Mouse (Mus musculus): Measurements from ENCODE around the gene Sox5. TPM values are rescaled to one million over a fixed set of nuclear protein-coding genes. Genes with fewer than 3 reads are reported as not detected.

Gene Sox5
- polyA plus RNA-seq, 1 experiment from 2014 or later, result 54.7 TPM

- Histone ChIP-seq H3K9ac (ENCODE audit: low read length) (no peak overlapping the region), H3K27me3 (ENCODE audit: control insufficient read depth, insufficient read depth, low read length) (no peaks in the 10 kb centered on the region), H3K4me1 (ENCODE audit: control insufficient read depth, insufficient read depth, low read length) (no peaks in the 10 kb centered on the region; the same call in 1 of the 2 replicates), H3K4me3 (ENCODE audit: low read depth, low read length) (no peak overlapping the region), H3K36me3 (ENCODE audit: control insufficient read depth, insufficient read depth, low read length) (no peaks in the 10 kb centered on the region), H3K27ac (replicated peaks; ENCODE audit: low read depth, low read length) (no peak overlapping the region), H3K4me2 (ENCODE audit: low read depth, severe bottlenecking) (no peak overlapping the region), H3K9me3 (ENCODE audit: control insufficient read depth, low read length) (no peaks in the 10 kb centered on the region)
- no peak for DNase-seq (ENCODE audit: low spot score)
- WGBS, result 55% methylated on average over 5 of the region's 5 CpGs
- no peak for ATAC-seq (ENCODE audit: insufficient number of reproducible peaks, low FRiP score, low TSS enrichment, low read depth)
Measured at GRCm38 (mm10) chr6:144584854-144585253, 196.9 kb downstream of the Sox5 start.

DNA sequence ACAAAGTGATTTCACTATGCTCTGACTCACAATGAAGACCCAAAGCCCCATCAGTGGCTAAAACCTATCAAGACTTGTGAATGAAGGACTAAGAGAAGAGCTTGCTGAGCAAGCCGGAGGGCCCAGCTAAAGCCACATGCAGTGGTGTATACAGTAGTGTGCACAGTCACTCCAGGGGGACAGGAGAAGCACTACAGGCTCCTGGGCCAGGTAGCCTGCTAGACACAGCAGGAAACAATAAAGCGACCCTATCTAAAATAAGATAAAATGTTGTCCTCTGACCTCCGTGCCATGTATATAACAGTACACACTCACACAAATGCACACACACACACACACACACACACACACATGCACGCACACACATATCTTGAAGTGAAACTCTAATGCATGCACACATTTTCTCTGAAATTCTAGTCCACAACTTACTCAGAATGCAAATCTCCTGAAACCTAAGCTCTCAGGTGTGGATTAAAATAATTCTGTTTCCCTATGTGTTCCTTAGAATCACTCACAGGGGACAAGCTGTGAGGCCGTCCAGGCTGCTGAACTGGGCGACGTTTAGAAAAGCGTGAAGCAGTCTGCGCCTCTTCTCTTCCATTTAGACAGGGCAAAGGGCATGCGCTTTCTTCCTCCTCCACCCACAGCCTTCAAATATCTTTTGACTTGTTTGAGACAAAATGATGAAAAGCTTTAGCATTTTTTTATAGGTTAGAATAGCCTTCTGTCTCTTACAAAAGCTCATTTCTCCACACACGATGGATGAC is 197.5 kb downstream of the Sox5 start:
- no peaks in the 10 kb centered on the region for H3K27me3 ChIP-seq (ENCODE audit: control insufficient read depth, insufficient read depth, low read length)
- no peaks in the 10 kb centered on the region for H3K9me3 ChIP-seq (ENCODE audit: control insufficient read depth, low read length)
- H3K9ac ChIP-seq (ENCODE audit: low read length), result no peak overlapping the region
- no peak overlapping the region for H3K27ac ChIP-seq (replicated peaks; ENCODE audit: low read depth, low read length)
- no peak overlapping the region for H3K4me3 ChIP-seq (ENCODE audit: low read depth, low read length)
- no peak overlapping the region for H3K4me2 ChIP-seq (ENCODE audit: low read depth, severe bottlenecking)
- DNase-seq (ENCODE audit: low spot score) (no peak), ATAC-seq (ENCODE audit: insufficient number of reproducible peaks, low FRiP score, low TSS enrichment, low read depth) (no peak)
- peaks cover 5% of the 10 kb centered on the region; the same call in 1 of the 2 replicates for H3K4me1 ChIP-seq (ENCODE audit: control insufficient read depth, insufficient read depth, low read length)
- WGBS, result 81% methylated on average over 11 of the region's 11 CpGs
- no peaks in the 10 kb centered on the region for H3K36me3 ChIP-seq (ENCODE audit: control insufficient read depth, insufficient read depth, low read length)

- WGBS, result 29% methylated on average over 12 of the region's 12 CpGs
- no peak overlapping the region for H3K4me3 ChIP-seq (ENCODE audit: low read depth, low read length)
- DNase-seq (ENCODE audit: low spot score) (peak; percentile 33), ATAC-seq (ENCODE audit: insufficient number of reproducible peaks, low FRiP score, low TSS enrichment, low read depth) (no peak)
- peaks cover 8% of the 10 kb centered on the region; the same call in 1 of the 2 replicates for H3K4me1 ChIP-seq (ENCODE audit: control insufficient read depth, insufficient read depth, low read length)
- H3K9ac ChIP-seq (ENCODE audit: low read length), result no peak overlapping the region
- H3K9me3 ChIP-seq (ENCODE audit: control insufficient read depth, low read length), result no peaks in the 10 kb centered on the region
- H3K36me3 ChIP-seq (ENCODE audit: control insufficient read depth, insufficient read depth, low read length), result no peaks in the 10 kb centered on the region
- H3K4me2 ChIP-seq (ENCODE audit: low read depth, severe bottlenecking), result no peak overlapping the region
- no peaks in the 10 kb centered on the region for H3K27me3 ChIP-seq (ENCODE audit: control insufficient read depth, insufficient read depth, low read length)
- H3K27ac ChIP-seq (replicated peaks; ENCODE audit: low read depth, low read length), result 0 out of 2 replicates have a peak overlapping the region, but pooled peaks have one; percentile 21
Measured at GRCm38 (mm10) chr6:144579301-144579700, 202.5 kb downstream of the Sox5 start.

DNA sequence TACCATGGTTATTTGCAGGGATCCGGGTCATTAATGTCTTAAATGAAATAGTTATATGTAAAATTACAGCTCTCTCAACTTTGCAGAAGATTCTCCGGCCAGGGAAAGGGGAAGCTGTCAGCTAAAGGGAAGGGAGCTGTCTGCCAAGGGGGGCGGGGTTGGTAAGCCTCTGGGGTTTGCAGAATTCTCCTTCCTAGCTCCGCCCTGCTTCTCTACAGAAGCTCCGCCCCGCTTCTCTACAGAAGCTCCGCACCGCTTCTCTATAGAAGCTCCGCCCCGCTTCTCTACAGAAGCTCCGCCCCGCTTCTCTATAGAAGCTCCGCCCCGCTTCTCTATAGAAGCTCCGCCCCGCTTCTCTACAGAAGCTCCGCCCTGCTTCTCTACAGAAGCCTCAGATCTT is 210.9 kb downstream of the Sox5 start:
- H3K4me3 ChIP-seq (ENCODE audit: low read depth, low read length), result no peak overlapping the region
- DNase-seq (ENCODE audit: low spot score) (no peak), ATAC-seq (ENCODE audit: insufficient number of reproducible peaks, low FRiP score, low TSS enrichment, low read depth) (no peak)
- H3K27me3 ChIP-seq (ENCODE audit: control insufficient read depth, insufficient read depth, low read length), result no peaks in the 10 kb centered on the region
- H3K9me3 ChIP-seq (ENCODE audit: control insufficient read depth, low read length), result no peaks in the 10 kb centered on the region
- no peaks in the 10 kb centered on the region for H3K36me3 ChIP-seq (ENCODE audit: control insufficient read depth, insufficient read depth, low read length)
- 64% methylated on average over 17 of the region's 17 CpGs for WGBS
- no peak overlapping the region for H3K4me2 ChIP-seq (ENCODE audit: low read depth, severe bottlenecking)
- H3K27ac ChIP-seq (replicated peaks; ENCODE audit: low read depth, low read length), result no peak overlapping the region
- no peak overlapping the region for H3K9ac ChIP-seq (ENCODE audit: low read length)
- H3K4me1 ChIP-seq (ENCODE audit: control insufficient read depth, insufficient read depth, low read length), result no peaks in the 10 kb centered on the region

GRCm38 (mm10) chr6:144565827-144566226 is 215.9 kb downstream of the Sox5 start:
- Histone ChIP-seq H3K4me2 (ENCODE audit: low read depth, severe bottlenecking) (no peak overlapping the region), H3K4me3 (ENCODE audit: low read depth, low read length) (no peak overlapping the region), H3K9me3 (ENCODE audit: control insufficient read depth, low read length) (no peaks in the 10 kb centered on the region), H3K27me3 (ENCODE audit: control insufficient read depth, insufficient read depth, low read length) (no peaks in the 10 kb centered on the region), H3K27ac (replicated peaks; ENCODE audit: low read depth, low read length) (no peak overlapping the region), H3K36me3 (ENCODE audit: control insufficient read depth, insufficient read depth, low read length) (no peaks in the 10 kb centered on the region), H3K4me1 (ENCODE audit: control insufficient read depth, insufficient read depth, low read length) (no peaks in the 10 kb centered on the region), H3K9ac (ENCODE audit: low read length) (no peak overlapping the region)
- DNase-seq (ENCODE audit: low spot score) (no peak), ATAC-seq (ENCODE audit: insufficient number of reproducible peaks, low FRiP score, low TSS enrichment, low read depth) (no peak)
- WGBS, result 78% methylated on average over 1 of the region's 1 CpGs

DNA sequence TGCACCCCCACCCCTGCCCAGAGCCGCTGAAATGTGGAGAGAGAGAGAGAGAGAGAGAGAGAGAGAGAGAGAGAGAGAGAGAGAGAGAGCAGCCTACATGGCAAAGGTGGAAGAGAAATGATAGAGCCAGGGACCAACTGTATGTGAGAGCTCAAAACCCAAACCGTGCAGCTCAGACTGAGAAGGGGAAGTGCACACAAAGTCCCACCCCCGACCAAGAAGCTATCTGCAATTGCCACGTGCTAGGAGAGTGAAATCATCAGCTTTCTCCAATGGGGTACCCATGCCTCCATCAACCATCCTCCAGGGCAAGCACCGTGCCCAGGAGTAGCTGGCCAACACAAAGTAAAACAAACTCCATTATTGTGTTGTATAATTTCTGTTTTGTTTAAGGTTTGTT is 220.1 kb downstream of the Sox5 start:
- DNase-seq (ENCODE audit: low spot score) (no peak), ATAC-seq (ENCODE audit: insufficient number of reproducible peaks, low FRiP score, low TSS enrichment, low read depth) (no peak)
- 74% methylated on average over 5 of the region's 5 CpGs for WGBS
- Histone ChIP-seq H3K36me3 (ENCODE audit: control insufficient read depth, insufficient read depth, low read length) (no peaks in the 10 kb centered on the region), H3K9ac (ENCODE audit: low read length) (no peak overlapping the region), H3K27ac (replicated peaks; ENCODE audit: low read depth, low read length) (no peak overlapping the region), H3K4me3 (ENCODE audit: low read depth, low read length) (no peak overlapping the region), H3K9me3 (ENCODE audit: control insufficient read depth, low read length) (no peaks in the 10 kb centered on the region), H3K4me1 (ENCODE audit: control insufficient read depth, insufficient read depth, low read length) (no peaks in the 10 kb centered on the region), H3K4me2 (ENCODE audit: low read depth, severe bottlenecking) (no peak overlapping the region), H3K27me3 (ENCODE audit: control insufficient read depth, insufficient read depth, low read length) (no peaks in the 10 kb centered on the region)

- H3K4me2 ChIP-seq (ENCODE audit: low read depth, severe bottlenecking), result no peak overlapping the region
- 93% methylated on average over 3 of the region's 3 CpGs for WGBS
- no peak for ATAC-seq (ENCODE audit: insufficient number of reproducible peaks, low FRiP score, low TSS enrichment, low read depth)
- no peak for DNase-seq (ENCODE audit: low spot score)
- H3K4me1 ChIP-seq (ENCODE audit: control insufficient read depth, insufficient read depth, low read length), result no peaks in the 10 kb centered on the region
- H3K9ac ChIP-seq (ENCODE audit: low read length), result no peak overlapping the region
- no peaks in the 10 kb centered on the region for H3K9me3 ChIP-seq (ENCODE audit: control insufficient read depth, low read length)
- no peak overlapping the region for H3K4me3 ChIP-seq (ENCODE audit: low read depth, low read length)
- H3K27me3 ChIP-seq (ENCODE audit: control insufficient read depth, insufficient read depth, low read length), result no peaks in the 10 kb centered on the region
- H3K27ac ChIP-seq (replicated peaks; ENCODE audit: low read depth, low read length), result no peak overlapping the region
- H3K36me3 ChIP-seq (ENCODE audit: control insufficient read depth, insufficient read depth, low read length), result no peaks in the 10 kb centered on the region
Measured at GRCm38 (mm10) chr6:144560211-144560610, 221.6 kb downstream of the Sox5 start.

GRCm38 (mm10) chr6:144553476-144553875 is 228.3 kb downstream of the Sox5 start:
- Histone ChIP-seq H3K27me3 (ENCODE audit: control insufficient read depth, insufficient read depth, low read length) (no peaks in the 10 kb centered on the region), H3K4me1 (ENCODE audit: control insufficient read depth, insufficient read depth, low read length) (no peaks in the 10 kb centered on the region), H3K4me2 (ENCODE audit: low read depth, severe bottlenecking) (no peak overlapping the region), H3K36me3 (ENCODE audit: control insufficient read depth, insufficient read depth, low read length) (no peaks in the 10 kb centered on the region), H3K4me3 (ENCODE audit: low read depth, low read length) (no peak overlapping the region), H3K9ac (ENCODE audit: low read length) (no peak overlapping the region), H3K9me3 (ENCODE audit: control insufficient read depth, low read length) (no peaks in the 10 kb centered on the region), H3K27ac (replicated peaks; ENCODE audit: low read depth, low read length) (no peak overlapping the region)
- 86% methylated on average over 6 of the region's 6 CpGs for WGBS
- no peak for DNase-seq (ENCODE audit: low spot score)
- ATAC-seq (ENCODE audit: insufficient number of reproducible peaks, low FRiP score, low TSS enrichment, low read depth), result no peak

GRCm38 (mm10) chr6:144548991-144549390 is 232.8 kb downstream of the Sox5 start:
- ATAC-seq (ENCODE audit: insufficient number of reproducible peaks, low FRiP score, low TSS enrichment, low read depth) (no peak), DNase-seq (ENCODE audit: low spot score) (no peak)
- Histone ChIP-seq H3K27ac (replicated peaks; ENCODE audit: low read depth, low read length) (no peak overlapping the region), H3K36me3 (ENCODE audit: control insufficient read depth, insufficient read depth, low read length) (no peaks in the 10 kb centered on the region), H3K4me2 (ENCODE audit: low read depth, severe bottlenecking) (no peak overlapping the region), H3K9ac (ENCODE audit: low read length) (no peak overlapping the region), H3K4me3 (ENCODE audit: low read depth, low read length) (no peak overlapping the region), H3K9me3 (ENCODE audit: control insufficient read depth, low read length) (no peaks in the 10 kb centered on the region), H3K27me3 (ENCODE audit: control insufficient read depth, insufficient read depth, low read length) (no peaks in the 10 kb centered on the region), H3K4me1 (ENCODE audit: control insufficient read depth, insufficient read depth, low read length) (no peaks in the 10 kb centered on the region)
- 93% methylated on average over 8 of the region's 8 CpGs for WGBS

All from limb, embryonic 11.5 days (tissue).